Mouse (Mus musculus): Measurements from ENCODE around the gene Gtf2a1.
A peak's percentile ranks its signal among the peaks of the same experiment; 100 is the strongest.

DNA sequence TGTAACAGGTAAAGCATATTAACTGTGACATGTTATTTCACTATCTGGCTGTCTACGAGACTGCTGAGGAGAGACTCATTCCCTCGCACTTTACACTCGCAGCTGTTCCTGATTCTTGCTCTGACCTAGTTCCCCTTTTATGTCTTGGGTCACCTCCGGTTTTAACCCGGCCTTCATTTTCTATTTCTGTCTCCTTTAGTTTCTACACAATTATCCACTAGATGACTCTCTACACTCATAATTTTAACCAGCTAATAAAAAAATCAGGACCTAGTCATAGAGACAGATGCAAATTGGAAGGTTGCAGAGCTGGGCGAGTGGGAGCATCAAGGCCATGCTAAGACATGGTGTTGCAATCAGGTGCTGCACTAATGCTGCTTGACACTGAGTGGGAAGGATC is 55.8 kb downstream of the Gtf2a1 start:
- TF ChIP-seq POLR2A (IDR thresholded peaks at IDR 0.05; ENCODE audit: low read depth, low read length), result peak; percentile 30; the same call in 1 of the 2 replicates
- no peak for TF ChIP-seq GABPA (IDR thresholded peaks at IDR 0.05; ENCODE audit: insufficient replicate concordance, low read depth, low read length)
- TF ChIP-seq CHD2 (IDR thresholded peaks at IDR 0.05; ENCODE audit: low read length), result no peak
- no peak for TF ChIP-seq JUND (conservative IDR thresholded peaks at IDR 0.05; ENCODE audit: low read depth, low read length)
- peak; percentile 43 for TF ChIP-seq SMC3 (IDR thresholded peaks at IDR 0.05; ENCODE audit: low read depth, low read length)
- TF ChIP-seq JUN (IDR thresholded peaks at IDR 0.05; ENCODE audit: insufficient read depth, low read depth, low read length), result no peak
- peak; percentile 46; the same call in 1 of the 2 replicates for TF ChIP-seq ELF1 (IDR thresholded peaks at IDR 0.05; ENCODE audit: low read depth, low read length)
- peak; percentile 54 for TF ChIP-seq EP300 (IDR thresholded peaks at IDR 0.05; ENCODE audit: low read length)
- no peak; the same call in 1 of the 2 replicates for TF ChIP-seq ETS1 (conservative IDR thresholded peaks at IDR 0.05; ENCODE audit: low read depth, low read length)
- no peak for TF ChIP-seq CHD1 (IDR thresholded peaks at IDR 0.05; ENCODE audit: low read depth, low read length)
- TF ChIP-seq MAX (IDR thresholded peaks at IDR 0.05; ENCODE audit: low read length), result peak; percentile 69
- no peak for TF ChIP-seq MAFK (IDR thresholded peaks at IDR 0.05; ENCODE audit: insufficient replicate concordance, low read length)
- peak in 1 of 2 experiments; percentile 53; a peak in 2 of 4 replicates for TF ChIP-seq CTCF (conservative IDR thresholded peaks at IDR 0.05 in 1 of 2, IDR thresholded peaks at IDR 0.05 in 1 of 2; ENCODE audit: low read depth in 2 of 2, low read length in 2 of 2)
